Mouse (Mus musculus) midbrain, embryonic 12.5 days (tissue): ENCODE measurements around the gene Ttc17. TPM values are rescaled to one million over a fixed set of nuclear protein-coding genes. Genes with fewer than 3 reads are reported as not detected.

ENCODE experiments used
- ATAC-seq: fragments of 200-750 bp; cut with Nextera tagmentation; 2 replicates; pipeline ENCODE4 v1.8.0; 2017; ENCODE audit warnings: low read depth, moderate TSS enrichment, moderate library complexity; ENCODE audit not compliant: low FRiP score
- H3K27ac ChIP-seq: fragments of 300-500 bp; sonication (generic); replicated peaks from 2 replicates; pipeline ENCODE4 v1.5.1; 2016; ENCODE audit warnings: mild to moderate bottlenecking
- H3K27me3 ChIP-seq: fragments of 300-500 bp; sonication (generic); 2 replicates; pipeline ENCODE4 v1.6.1; 2016; ENCODE audit warnings: mild to moderate bottlenecking
- H3K36me3 ChIP-seq: fragments of 300-500 bp; sonication (generic); 2 replicates; pipeline ENCODE4 v1.6.1; 2016
- H3K4me1 ChIP-seq: fragments of 300-500 bp; sonication (generic); 2 replicates; pipeline ENCODE4 v1.6.1; 2016
- H3K4me2 ChIP-seq: fragments of 300-500 bp; sonication (generic); replicated peaks from 2 replicates; pipeline ENCODE4 v1.6.1; 2016; ENCODE audit warnings: mild to moderate bottlenecking, moderate library complexity
- H3K4me3 ChIP-seq: fragments of 300-500 bp; sonication (generic); 2 replicates; pipeline ENCODE4 v1.5.1; 2016; ENCODE audit warnings: mild to moderate bottlenecking
- H3K9ac ChIP-seq: fragments of 300-500 bp; sonication (generic); replicated peaks from 2 replicates; pipeline ENCODE4 v1.6.1; 2016; ENCODE audit warnings: mild to moderate bottlenecking, moderate library complexity
- H3K9me3 ChIP-seq: fragments of 300-500 bp; sonication (generic); 2 replicates; pipeline ENCODE4 v1.6.1; 2016; ENCODE audit warnings: mild to moderate bottlenecking
- WGBS: fragments of 180-500 bp; shearing (Covaris S2); methylation state at CpG from one replicate; pipeline ENCODE4 v1.1.7; 2016; 5-methylcytosine and 5-hydroxymethylcytosine counted together
- polyA plus RNA-seq: library from polyadenylated mRNA; unstranded; fragments of >200 nt; fragmentation: Nextera tagmentation; extraction: Ambion mirVana; gene quantifications from 2 replicates; pipeline ENCODE4 v1.2.1, GENCODE M21; 2016

Ttc17 gene
- polyA plus RNA-seq, 1 experiment from 2014 or later, result 20.0 TPM

DNA sequence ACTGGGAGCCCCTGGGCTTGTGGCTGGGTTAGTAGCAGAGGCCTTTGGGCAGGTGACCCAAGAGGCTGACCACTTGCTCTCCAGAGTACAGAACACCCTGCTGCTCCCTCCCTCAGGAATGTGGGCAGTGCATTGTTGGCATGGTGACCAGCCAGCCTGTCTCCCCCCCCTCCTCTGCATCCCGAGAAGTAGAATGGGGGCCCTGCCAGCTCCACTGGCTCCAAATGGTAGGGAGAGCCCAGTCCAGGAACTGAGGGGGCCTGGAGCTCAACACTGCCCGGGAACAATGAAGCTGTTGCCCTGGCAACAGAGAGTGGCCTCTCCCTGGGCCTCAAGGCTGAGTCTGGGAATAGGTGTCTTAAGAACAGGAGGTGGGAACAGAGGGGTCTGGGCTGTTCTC is 117.3 kb downstream of the Ttc17 start:
- Histone ChIP-seq H3K27ac (peak overlapping the region; percentile 80), H3K9ac (no peak overlapping the region), H3K4me3 (no peak overlapping the region), H3K9me3 (no peaks in the 10 kb centered on the region), H3K4me2 (peak overlapping the region; percentile 33), H3K36me3 (no peaks in the 10 kb centered on the region), H3K4me1 (peaks cover 26% of the 10 kb centered on the region), H3K27me3 (peaks cover 3% of the 10 kb centered on the region; the same call in 1 of the 2 replicates)
- WGBS, result 6% methylated on average over 2 of the region's 2 CpGs
- ATAC-seq, result peak; percentile 96

GRCm38 (mm10) chr2:94288086-94288485 is 118.4 kb downstream of the Ttc17 start:
- no peak overlapping the region for H3K4me2 ChIP-seq
- H3K27me3 ChIP-seq, result no peaks in the 10 kb centered on the region; the same call in 1 of the 2 replicates
- H3K9ac ChIP-seq, result no peak overlapping the region
- H3K36me3 ChIP-seq, result no peaks in the 10 kb centered on the region
- ATAC-seq, result no peak
- H3K9me3 ChIP-seq, result no peaks in the 10 kb centered on the region
- 31% methylated on average over 5 of the region's 5 CpGs for WGBS
- peaks cover 26% of the 10 kb centered on the region for H3K4me1 ChIP-seq
- no peak overlapping the region for H3K4me3 ChIP-seq
- no peak overlapping the region for H3K27ac ChIP-seq

GRCm38 (mm10) chr2:94287435-94287834 is 119.1 kb downstream of the Ttc17 start:
- Histone ChIP-seq H3K4me2 (no peak overlapping the region), H3K27ac (no peak overlapping the region), H3K9me3 (no peaks in the 10 kb centered on the region), H3K27me3 (no peaks in the 10 kb centered on the region; the same call in 1 of the 2 replicates), H3K9ac (no peak overlapping the region), H3K36me3 (no peaks in the 10 kb centered on the region), H3K4me1 (peaks cover 26% of the 10 kb centered on the region), H3K4me3 (no peak overlapping the region)
- ATAC-seq, result no peak
- 49% methylated on average over 7 of the region's 7 CpGs for WGBS

GRCm38 (mm10) chr2:94283526-94283925 is 123.0 kb downstream of the Ttc17 start:
- H3K27ac ChIP-seq, result no peak overlapping the region
- no peak overlapping the region for H3K4me2 ChIP-seq
- no peaks in the 10 kb centered on the region; the same call in 1 of the 2 replicates for H3K27me3 ChIP-seq
- 89% methylated on average over 6 of the region's 6 CpGs for WGBS
- H3K36me3 ChIP-seq, result no peaks in the 10 kb centered on the region
- no peak for ATAC-seq
- peaks cover 7% of the 10 kb centered on the region for H3K4me1 ChIP-seq
- no peak overlapping the region for H3K9ac ChIP-seq
- no peak overlapping the region for H3K4me3 ChIP-seq
- H3K9me3 ChIP-seq, result no peaks in the 10 kb centered on the region

GRCm38 (mm10) chr2:94279596-94279995 is 126.9 kb downstream of the Ttc17 start:
- no peak overlapping the region for H3K27ac ChIP-seq
- no peak for ATAC-seq
- H3K27me3 ChIP-seq, result peaks cover 14% of the 10 kb centered on the region
- no peaks in the 10 kb centered on the region for H3K4me1 ChIP-seq
- no peak overlapping the region for H3K4me2 ChIP-seq
- H3K9ac ChIP-seq, result no peak overlapping the region
- H3K36me3 ChIP-seq, result no peaks in the 10 kb centered on the region
- 83% methylated on average over 5 of the region's 5 CpGs for WGBS
- no peaks in the 10 kb centered on the region for H3K9me3 ChIP-seq
- H3K4me3 ChIP-seq, result no peak overlapping the region

DNA sequence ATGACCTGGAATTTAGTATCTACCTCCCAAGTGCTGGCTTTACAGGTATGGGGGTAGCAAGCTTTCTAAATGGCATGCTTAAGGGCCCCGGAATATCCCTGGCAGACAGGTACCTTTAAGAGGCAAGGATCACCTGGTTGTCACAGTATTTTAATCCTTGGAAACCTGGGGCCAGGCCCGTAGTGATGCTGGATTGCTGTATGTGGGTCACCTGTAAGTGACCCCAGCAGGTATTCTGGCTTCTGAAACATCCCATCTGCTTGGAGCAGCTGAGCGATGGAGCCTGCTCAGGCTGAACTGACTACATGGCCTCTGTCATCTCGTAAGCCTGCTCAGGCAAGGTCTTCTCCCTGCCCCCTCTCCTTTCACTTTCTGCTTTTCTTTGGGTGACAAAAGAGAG is 130.4 kb downstream of the Ttc17 start:
- WGBS, result 69% methylated on average over 4 of the region's 4 CpGs
- no peak overlapping the region for H3K4me3 ChIP-seq
- no peak overlapping the region for H3K9ac ChIP-seq
- no peak overlapping the region for H3K27ac ChIP-seq
- peaks cover 45% of the 10 kb centered on the region for H3K27me3 ChIP-seq
- no peaks in the 10 kb centered on the region for H3K36me3 ChIP-seq
- no peak overlapping the region for H3K4me2 ChIP-seq
- H3K9me3 ChIP-seq, result no peaks in the 10 kb centered on the region
- H3K4me1 ChIP-seq, result peaks cover 14% of the 10 kb centered on the region; the same call in 1 of the 2 replicates
- ATAC-seq, result no peak

DNA sequence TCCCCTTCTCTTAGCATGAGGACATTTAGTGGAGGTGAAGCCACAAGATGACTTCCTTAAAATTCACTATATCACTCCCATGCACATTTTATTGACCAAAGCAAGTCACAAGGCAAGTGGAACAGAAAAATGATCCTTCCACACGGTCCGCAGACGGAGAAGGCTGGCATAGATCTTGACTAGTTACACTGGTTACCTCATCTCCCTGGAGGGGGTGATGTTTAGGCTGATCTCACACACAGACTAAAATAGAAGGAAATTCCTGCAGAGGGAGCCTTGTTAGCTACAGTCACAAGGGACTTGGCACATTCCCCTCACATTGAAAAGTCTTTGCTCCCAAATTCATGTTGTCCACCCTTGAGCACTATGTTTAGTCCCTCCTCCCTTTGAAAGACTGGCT is 130.8 kb downstream of the Ttc17 start:
- H3K4me1 ChIP-seq, result peaks cover 14% of the 10 kb centered on the region; the same call in 1 of the 2 replicates
- no peaks in the 10 kb centered on the region for H3K36me3 ChIP-seq
- 91% methylated on average over 3 of the region's 3 CpGs for whole genome bisulfite sequencing
- ATAC-seq, result no peak
- no peak overlapping the region for H3K27ac ChIP-seq
- H3K9me3 ChIP-seq, result no peaks in the 10 kb centered on the region
- no peak overlapping the region for H3K4me3 ChIP-seq
- no peak overlapping the region for H3K9ac ChIP-seq
- no peak overlapping the region for H3K4me2 ChIP-seq
- peaks cover 45% of the 10 kb centered on the region for H3K27me3 ChIP-seq

- peak overlapping the region; percentile 15; the same call in 1 of the 2 replicates for H3K27ac ChIP-seq
- 1% methylated on average over 65 of the region's 72 CpGs for WGBS
These were observed 133.1 kb downstream of the Ttc17 start for GRCm38 (mm10) chr2:94273154-94274021.

GRCm38 (mm10) chr2:94271176-94271575 is 135.3 kb downstream of the Ttc17 start:
- Histone ChIP-seq H3K36me3 (no peaks in the 10 kb centered on the region), H3K4me3 (no peak overlapping the region), H3K27ac (no peak overlapping the region), H3K9me3 (no peaks in the 10 kb centered on the region), H3K9ac (no peak overlapping the region), H3K4me1 (peaks cover 32% of the 10 kb centered on the region), H3K27me3 (peaks cover 62% of the 10 kb centered on the region), H3K4me2 (no peak overlapping the region)
- WGBS, result 91% methylated on average over 10 of the region's 10 CpGs
- no peak for ATAC-seq

More at GRCm38 (mm10) chr2:94273154-94274021, 133.1 kb downstream of the Ttc17 start:
- Histone ChIP-seq H3K4me3 (peak overlapping the region; percentile 64), H3K9ac (peak overlapping the region; percentile 80), H3K4me1 (peaks cover 14% of the 10 kb centered on the region; the same call in 1 of the 2 replicates), H3K4me2 (peak overlapping the region; percentile 97), H3K27me3 (peaks cover 50% of the 10 kb centered on the region), H3K9me3 (no peaks in the 10 kb centered on the region), H3K36me3 (no peaks in the 10 kb centered on the region)
- peak; percentile 91 for ATAC-seq

- Histone ChIP-seq H3K4me3 (no peak overlapping the region), H3K27ac (no peak overlapping the region), H3K27me3 (peaks cover 40% of the 10 kb centered on the region), H3K36me3 (no peaks in the 10 kb centered on the region), H3K9me3 (no peaks in the 10 kb centered on the region), H3K9ac (no peak overlapping the region), H3K4me1 (peaks cover 49% of the 10 kb centered on the region), H3K4me2 (no peak overlapping the region)
- WGBS, result 92% methylated on average over 8 of the region's 8 CpGs
- no peak for ATAC-seq
These were observed 137.7 kb downstream of the Ttc17 start for GRCm38 (mm10) chr2:94268835-94269234.

GRCm38 (mm10) chr2:94267213-94267850 is 139.2 kb downstream of the Ttc17 start:
- no peaks in the 10 kb centered on the region for H3K36me3 ChIP-seq
- peaks cover 32% of the 10 kb centered on the region for H3K27me3 ChIP-seq
- no peak overlapping the region for H3K4me3 ChIP-seq
- H3K4me1 ChIP-seq, result peaks cover 49% of the 10 kb centered on the region
- no peak overlapping the region for H3K9ac ChIP-seq
- no peak for ATAC-seq
- no peak overlapping the region for H3K4me2 ChIP-seq
- no peaks in the 10 kb centered on the region for H3K9me3 ChIP-seq
- 21% methylated on average over 4 of the region's 4 CpGs for WGBS
- H3K27ac ChIP-seq, result no peak overlapping the region
